Mouse (Mus musculus) ovary, postnatal 10 days (tissue): Measurements from ENCODE around the gene Frmd6.

ENCODE experiments used
- DNase-seq: peaks from one replicate; pipeline ENCODE4 v3.0.0; 2022; ENCODE audit warnings: low spot score

The Frmd6 gene

GRCm38 (mm10) chr12:70809957-70810356 lies 15.4 kb upstream of the Frmd6 start:
- DNase-seq, result no peak

DNA sequence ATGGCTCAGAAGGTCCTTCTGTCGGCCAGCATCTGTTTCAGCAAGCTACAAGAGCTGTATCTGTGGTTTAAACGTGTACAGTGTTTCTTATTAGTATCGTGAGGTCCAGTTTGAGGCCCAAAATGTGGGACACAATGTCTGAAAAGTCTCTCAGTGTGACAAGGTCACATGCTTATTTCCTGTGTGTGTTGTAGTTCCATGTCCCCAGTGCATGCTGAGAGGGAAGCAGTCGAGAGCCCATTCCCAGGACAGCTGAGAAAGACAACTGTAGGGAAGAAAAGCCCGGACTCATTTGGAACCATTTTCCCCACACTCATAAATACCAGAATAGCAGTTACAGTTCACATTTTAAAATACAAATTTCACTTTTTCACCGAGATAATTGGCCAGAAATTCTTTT lies 13.5 kb upstream of the Frmd6 start:
- no peak for DNase-seq

DNA sequence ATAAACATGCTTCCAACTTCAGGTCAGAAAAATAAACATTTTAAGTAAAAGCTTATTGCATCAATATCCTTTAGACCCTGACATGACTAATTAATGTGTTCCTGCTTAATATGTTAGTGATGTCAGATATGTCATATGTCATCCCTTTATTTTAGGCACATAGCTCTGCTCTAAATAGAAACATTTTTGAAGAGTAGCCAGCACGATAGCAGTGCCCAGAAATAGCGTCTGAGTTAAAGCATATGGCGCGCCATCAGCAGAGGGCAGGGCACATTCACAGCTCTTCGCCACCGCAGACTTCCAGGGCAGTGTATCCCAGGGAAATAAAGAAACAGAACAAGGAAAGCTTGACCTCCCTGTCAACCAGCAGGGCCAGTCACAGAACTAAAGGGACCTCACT lies 13.1 kb upstream of the Frmd6 start:
- no peak for DNase-seq

- DNase-seq, result no peak
Measured at GRCm38 (mm10) chr12:70812822-70813465, 12.4 kb upstream of the Frmd6 start.

DNA sequence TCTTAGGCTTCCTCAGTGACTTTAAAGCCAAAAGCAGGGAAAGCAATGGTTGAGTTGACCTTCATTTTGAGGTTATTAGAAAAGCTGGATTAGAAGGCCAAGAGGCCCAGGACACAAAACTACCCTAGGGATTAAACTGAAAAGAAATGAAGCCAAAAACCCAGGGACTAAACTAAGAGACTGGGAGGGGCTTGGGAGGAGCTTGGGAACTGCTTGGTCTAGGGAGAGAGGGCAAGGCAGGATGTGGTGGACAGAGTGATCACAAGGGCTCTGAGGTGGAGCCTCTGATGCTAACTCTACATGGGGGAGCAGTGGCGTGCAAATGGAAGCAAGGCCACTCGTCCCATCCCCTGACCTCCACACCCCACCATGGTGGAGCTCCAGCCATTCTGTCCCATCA lies 8.6 kb upstream of the Frmd6 start:
- DNase-seq, result no peak

DNA sequence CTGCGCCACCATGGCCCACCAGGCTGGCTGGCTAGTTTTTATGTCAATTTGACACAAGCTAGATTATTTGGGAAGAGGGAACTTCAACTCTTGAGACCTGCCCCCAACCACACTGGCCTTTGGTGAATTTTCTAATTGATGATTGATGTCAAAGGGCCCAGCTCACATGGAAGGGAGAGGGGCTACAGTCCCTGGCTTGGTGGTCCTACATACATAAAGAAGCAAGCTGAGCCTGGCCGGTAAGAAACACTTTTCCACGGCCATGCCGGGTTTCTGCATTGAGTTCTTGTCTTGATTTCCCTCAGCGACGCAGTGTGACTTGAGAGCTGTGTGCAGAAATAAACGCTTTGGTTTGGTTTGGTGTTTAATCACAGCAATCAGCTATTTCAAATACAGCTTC lies 1.3 kb upstream of the Frmd6 start:
- no peak for DNase-seq

DNA sequence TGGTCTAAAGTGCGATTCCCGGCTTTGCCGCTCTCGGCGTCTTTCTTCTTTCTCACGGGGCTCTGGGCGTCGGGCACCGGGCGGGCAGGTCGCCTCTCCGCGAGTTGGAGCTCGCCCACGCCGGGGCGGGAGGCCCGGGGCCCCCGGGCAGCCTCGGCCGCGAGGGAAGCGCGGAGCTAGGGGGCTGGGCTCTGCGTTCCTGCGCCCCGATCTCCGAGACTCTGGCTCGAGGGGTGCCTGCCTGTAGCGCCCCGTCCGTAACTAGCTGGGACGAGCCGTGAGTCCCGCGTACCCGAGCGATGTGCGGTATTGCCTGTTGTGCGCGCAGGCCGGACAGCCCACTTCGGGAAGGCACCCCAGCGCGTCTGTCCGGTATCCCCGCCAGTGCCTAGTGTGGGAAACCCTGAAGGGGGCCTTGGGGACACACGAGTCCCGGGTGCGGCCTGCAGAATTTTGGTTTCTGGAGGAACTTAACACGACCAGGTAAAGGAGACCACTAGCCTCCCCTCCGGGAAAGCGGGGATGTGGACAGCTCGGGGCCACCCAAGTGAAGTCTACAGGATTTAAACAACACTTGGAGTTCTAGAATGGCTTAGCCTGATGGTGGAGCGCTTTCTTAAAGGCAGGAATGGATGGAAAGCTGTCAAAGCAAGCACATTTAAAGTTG lies 470 bp downstream of the Frmd6 start:
- DNase-seq, result peak; percentile 34

- no peak for DNase-seq
Measured at GRCm38 (mm10) chr12:70826318-70827072, 1.2 kb downstream of the Frmd6 start.

- DNase-seq, result no peak
Measured at GRCm38 (mm10) chr12:70827187-70827900, 2.0 kb downstream of the Frmd6 start.

- no peak for DNase-seq
Measured at GRCm38 (mm10) chr12:70827901-70828271, 2.6 kb downstream of the Frmd6 start.

- DNase-seq, result no peak
Measured at GRCm38 (mm10) chr12:70830982-70831566, 5.8 kb downstream of the Frmd6 start.

- no peak for DNase-seq
Measured at GRCm38 (mm10) chr12:70832216-70832998, 7.1 kb downstream of the Frmd6 start.

- DNase-seq, result no peak
Measured at GRCm38 (mm10) chr12:70833050-70833449, 7.7 kb downstream of the Frmd6 start.

DNA sequence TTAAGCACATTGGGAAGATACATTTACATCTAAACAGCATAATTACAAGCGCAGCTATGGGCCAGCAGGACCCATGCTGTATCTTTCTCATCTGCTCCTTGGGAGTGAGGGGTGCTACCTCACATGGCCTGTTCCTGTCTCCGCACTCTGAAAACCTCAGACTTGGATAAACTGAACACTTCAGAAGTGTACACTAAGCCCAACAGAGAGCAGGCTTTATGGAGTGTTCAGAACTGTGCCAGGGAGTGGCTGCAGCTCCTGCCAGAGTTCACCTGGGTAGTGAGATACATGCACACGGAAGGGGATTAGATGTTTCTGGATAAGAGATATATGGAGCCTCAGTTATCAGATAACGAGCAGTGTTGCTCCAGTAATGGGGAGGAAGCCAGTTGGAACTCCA lies 8.7 kb downstream of the Frmd6 start:
- DNase-seq, result no peak

DNA sequence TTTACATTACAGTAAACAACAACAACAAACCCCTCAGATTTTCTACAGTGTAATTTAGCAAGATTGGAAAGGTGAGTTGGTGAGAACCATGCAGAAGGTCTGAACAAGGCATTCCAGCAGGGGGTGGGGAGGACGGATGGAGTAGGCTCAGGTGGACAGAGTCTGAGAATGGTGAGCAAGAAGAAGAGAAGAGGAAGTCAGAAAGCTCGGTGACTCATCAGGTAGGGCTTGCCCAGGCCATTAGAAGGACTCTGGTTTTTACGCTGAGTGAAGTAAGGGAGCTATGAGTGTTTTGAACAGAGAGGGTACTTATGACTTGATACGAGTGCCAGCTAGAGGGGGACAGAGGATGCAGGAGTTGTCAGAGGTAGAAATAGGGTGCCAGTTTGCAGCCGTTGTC lies 9.7 kb downstream of the Frmd6 start:
- no peak for DNase-seq

DNA sequence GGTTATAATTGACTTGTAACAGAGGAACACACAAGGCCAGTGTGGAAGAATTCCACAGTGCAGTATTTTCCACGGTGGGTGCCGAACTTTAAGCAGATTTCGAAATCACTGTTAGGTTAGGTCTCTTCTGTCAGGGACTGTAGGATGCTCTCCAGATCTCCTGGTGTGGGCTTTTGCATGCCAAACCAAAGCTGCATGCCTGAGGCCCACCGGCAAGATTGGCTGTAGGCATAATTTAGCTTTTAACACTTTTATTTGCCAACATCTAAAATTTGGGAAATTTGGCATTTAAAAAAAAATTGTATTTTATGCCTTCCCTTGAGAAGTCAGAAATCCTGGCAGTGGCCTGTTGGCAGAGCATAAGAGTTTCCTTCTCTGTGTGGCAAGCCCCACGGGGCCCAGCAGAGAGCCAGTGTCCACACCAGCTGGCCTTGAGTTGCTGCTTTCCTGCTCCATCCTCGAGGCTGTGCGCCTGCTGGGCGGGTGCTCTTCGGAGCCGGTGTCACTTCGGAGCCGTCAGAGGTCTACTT lies 12.5 kb downstream of the Frmd6 start:
- DNase-seq, result no peak

GRCm38 (mm10) chr12:70845371-70845770 lies 20.1 kb downstream of the Frmd6 start:
- no peak for DNase-seq

DNA sequence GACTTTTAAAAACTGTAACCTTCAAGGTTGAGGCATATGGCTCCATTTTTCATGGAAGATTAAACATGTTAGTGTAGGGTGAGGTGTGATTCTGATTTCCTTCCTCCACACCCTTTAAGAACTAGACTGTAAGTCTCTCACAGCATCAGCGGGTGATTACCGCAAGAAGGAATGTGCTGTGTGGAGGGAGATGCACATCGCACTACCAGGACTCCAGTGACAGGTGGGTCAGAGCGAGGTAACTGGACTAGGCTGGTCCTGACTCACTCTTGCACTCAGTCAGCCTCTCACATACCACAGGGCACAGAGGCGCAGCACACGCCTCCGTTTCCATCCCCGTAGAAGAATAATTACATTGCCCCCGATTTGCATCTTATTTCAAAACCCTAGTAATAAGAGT lies 23.7 kb downstream of the Frmd6 start:
- no peak for DNase-seq

- DNase-seq, result no peak
Measured at GRCm38 (mm10) chr12:70849517-70850291, 24.4 kb downstream of the Frmd6 start.

DNA sequence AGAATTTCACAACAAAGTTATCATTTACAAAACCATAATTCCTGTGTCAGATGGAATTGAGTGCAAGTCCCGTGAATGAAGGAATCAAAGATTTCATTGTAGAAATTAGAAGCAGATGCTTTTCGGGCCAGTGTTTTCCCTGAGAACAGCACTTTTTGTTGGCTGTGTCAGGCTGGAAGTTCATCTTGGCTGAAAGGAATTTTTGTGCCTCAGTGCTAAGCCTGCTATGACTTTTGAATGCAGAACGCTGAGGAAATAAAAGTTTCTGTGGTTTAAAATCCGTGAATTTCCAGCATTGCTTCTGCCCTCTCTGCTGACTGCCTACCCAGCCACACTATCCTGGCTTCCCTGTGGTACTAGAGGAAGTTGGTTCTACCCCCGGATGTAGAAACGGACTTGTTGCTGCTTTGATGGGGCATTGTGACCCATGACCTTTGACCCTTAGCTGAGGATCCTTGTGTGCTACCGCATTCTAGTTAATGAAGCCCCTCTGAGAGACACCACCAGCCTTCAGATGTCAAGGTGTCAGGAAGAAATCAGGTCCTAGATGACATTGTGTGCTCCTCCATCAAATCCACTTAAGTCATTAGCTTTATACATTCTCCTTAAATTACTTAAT lies 26.1 kb downstream of the Frmd6 start:
- DNase-seq, result no peak
